ENCODE assay signal across 8 mouse cellular contexts in the genomic region with DNA sequence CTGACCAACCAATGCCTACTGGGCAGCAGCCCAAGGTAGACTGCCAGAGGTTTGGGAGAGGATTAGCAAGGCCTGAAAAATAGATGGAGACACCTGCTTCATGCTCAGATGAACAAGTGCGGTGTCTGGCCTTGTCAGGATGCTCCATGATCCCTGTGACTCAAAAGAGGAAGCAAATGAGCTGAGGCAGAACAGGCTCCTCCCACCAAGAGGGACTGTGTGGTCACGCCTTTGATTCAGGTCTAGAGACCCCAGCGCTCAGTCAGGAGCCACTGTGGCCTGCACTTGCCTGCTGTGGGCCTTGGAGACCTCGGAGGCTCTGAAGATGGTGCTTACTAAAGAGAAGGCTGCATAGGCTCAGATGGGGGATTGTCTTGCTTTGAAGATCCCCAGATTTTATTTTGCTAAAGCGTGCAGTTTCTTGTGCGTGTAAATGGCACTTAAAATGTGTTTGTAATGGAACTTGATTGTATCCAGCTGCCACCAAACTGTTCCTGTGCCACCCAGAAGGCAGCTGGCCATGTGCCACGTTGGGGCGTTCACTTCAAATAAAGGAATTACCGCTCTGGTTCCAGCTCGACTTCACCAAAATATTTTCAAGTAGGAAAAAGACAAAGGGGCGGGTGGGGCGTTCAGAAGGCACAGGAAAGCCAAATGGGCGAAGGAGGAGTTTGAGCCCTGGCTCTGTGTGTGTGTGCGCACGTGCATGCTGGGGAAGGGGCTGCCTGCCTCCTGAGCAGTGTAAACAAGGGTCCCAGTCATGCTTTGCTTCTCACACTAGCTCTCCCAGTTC. TPM values are rescaled to one million over a fixed set of nuclear protein-coding genes. Genes with fewer than 3 reads are reported as not detected.
DNase-seq lines count a peak whose midpoint lies in the region; ATAC-seq and TF ChIP-seq lines count a peak whose summit lies in the region.

No protein-coding gene starts in this region.

- no peak overlapping the region for H3K4me3 ChIP-seq in heart, embryonic 12.5 days
- H3K4me3 ChIP-seq in lung, embryonic 14.5 days (ENCODE audit: low read depth, low read length): no peak overlapping the region

- H3K27me3 ChIP-seq in heart, embryonic 12.5 days (replicated peaks): no peaks in the 10 kb centered on the region
- H3K27me3 ChIP-seq in lung, embryonic 14.5 days (ENCODE audit: insufficient read depth, low read length): no peaks in the 10 kb centered on the region

- H3K4me1 ChIP-seq in heart, embryonic 12.5 days (replicated peaks): peaks cover 25% of the 10 kb centered on the region
- peaks cover 15% of the 10 kb centered on the region for H3K4me1 ChIP-seq in lung, embryonic 14.5 days (ENCODE audit: insufficient read depth)

- 69% methylated on average over 15 of the region's 15 CpGs for WGBS in heart, embryonic 12.5 days
- 28% methylated on average over 15 of the region's 15 CpGs for WGBS in lung, embryonic 14.5 days

- TF ChIP-seq CTCF in lung, embryonic 14.5 days (IDR thresholded peaks at IDR 0.05; ENCODE audit: low read depth): no peak

- H3K9ac ChIP-seq in heart, embryonic 12.5 days: no peak overlapping the region
- H3K9ac ChIP-seq in lung, embryonic 14.5 days: no peak overlapping the region; the same call in 1 of the 2 replicates

- H3K27ac ChIP-seq in heart, embryonic 12.5 days (ENCODE audit: poor library complexity, severe bottlenecking): 0 out of 2 replicates have a peak overlapping the region, but pooled peaks have one; percentile 8
- H3K27ac ChIP-seq in lung, embryonic 14.5 days (ENCODE audit: low read depth): peak overlapping the region; percentile 89

- peak; percentile 46 to 59 for DNase-seq in spleen, adult 18-20 months
- no peak for DNase-seq in spleen, adult 12 weeks (ENCODE audit: low spot score)
- DNase-seq in cerebellum, postnatal 10 days: peak; percentile 98
- DNase-seq in kidney, postnatal 14 days: peak; percentile 81
- DNase-seq in lung, embryonic 14.5 days: peak; percentile 87
- peak; percentile 63 for DNase-seq in right cerebral cortex, postnatal 14 days
- no peak for DNase-seq in thymus, postnatal 25 days

- H3K36me3 ChIP-seq in heart, embryonic 12.5 days: peaks cover 33% of the 10 kb centered on the region
- peaks cover 31% of the 10 kb centered on the region for H3K36me3 ChIP-seq in lung, embryonic 14.5 days (ENCODE audit: insufficient read depth)

- H3K9me3 ChIP-seq in heart, embryonic 12.5 days (replicated peaks): no peaks in the 10 kb centered on the region
- no peaks in the 10 kb centered on the region for H3K9me3 ChIP-seq in lung, embryonic 14.5 days (ENCODE audit: low read depth, low read length)

- no peak for ATAC-seq in heart, embryonic 12.5 days (ENCODE audit: insufficient number of reproducible peaks, low FRiP score)
- peak; percentile 69 for ATAC-seq in lung, embryonic 14.5 days (ENCODE audit: insufficient read depth)

- H3K4me2 ChIP-seq in heart, embryonic 12.5 days: no peak overlapping the region
- H3K4me2 ChIP-seq in lung, embryonic 14.5 days: peak overlapping the region; percentile 23; the same call in 1 of the 2 replicates

RNA-seq across cellular contexts. Expression of a gene that starts 6.0 kb away (rescaled TPM):
- polyA plus RNA-seq in heart, embryonic 12.5 days (2016; fragmentation: Nextera tagmentation; extraction: Ambion mirVana): 20.6 and 21.1 TPM in 2 replicates
- polyA plus RNA-seq in lung, embryonic 14.5 days (2014; fragmentation: Nextera tagmentation; extraction: Ambion mirVana): 10.5 and 11.5 TPM in 2 replicates

RNA-seq across cellular contexts. Expression of a gene that starts 35.7 kb away (rescaled TPM):
- 14.8 and 16.2 TPM in 2 replicates for polyA plus RNA-seq in heart, embryonic 12.5 days (2016; fragmentation: Nextera tagmentation; extraction: Ambion mirVana)
- 18.7 and 19.9 TPM in 2 replicates for polyA plus RNA-seq in lung, embryonic 14.5 days (2014; fragmentation: Nextera tagmentation; extraction: Ambion mirVana)

Comparison
In these comparisons a context has a peak if more than half of its experiments do, and no peak if none do; other contexts are left out.
1. DNase-seq: peak in spleen, adult 18-20 months (2 of 2), cerebellum, postnatal 10 days (2 of 2), kidney, postnatal 14 days (single experiment), lung, embryonic 14.5 days (single experiment) and right cerebral cortex, postnatal 14 days (single experiment); none in spleen, adult 12 weeks (single experiment) and thymus, postnatal 25 days (single experiment).